Mouse (Mus musculus) intestine, embryonic 14.5 days (tissue): ENCODE results near the gene Vrk3. TPM values are rescaled to one million over a fixed set of nuclear protein-coding genes. Genes with fewer than 3 reads are reported as not detected.
A peak's percentile ranks its signal among the peaks of the same experiment; 100 is the strongest.
"Not testable (repeated sequence)": the region's sequence is repeated elsewhere in the genome, so short reads cannot be mapped to it uniquely, and the experiment has no call there.

Source experiments
- ATAC-seq: fragments of 200-750 bp; cut with Nextera tagmentation; replicated peaks from 2 replicates; pipeline ENCODE4 v1.8.0; 2017; ENCODE audit warnings: low read depth, moderate number of reproducible peaks, moderate TSS enrichment, moderate library complexity; ENCODE audit not compliant: low FRiP score, low TSS enrichment
- DNase-seq: peaks from one replicate; pipeline ENCODE4 v3.0.0-alpha.2; 2018; ENCODE audit warnings: low spot score
- H3K27ac ChIP-seq: fragments of 300-500 bp; sonication (generic); 2 replicates; pipeline ENCODE4 v1.5.1; 2014; ENCODE audit warnings: low read depth, mild to moderate bottlenecking, control low read depth
- H3K27me3 ChIP-seq: fragments of 300-500 bp; sonication (generic); replicated peaks from 2 replicates; pipeline ENCODE4 v1.6.1; 2014; ENCODE audit warnings: low read length, control low read depth; ENCODE audit not compliant: control insufficient read depth, insufficient read depth
- H3K36me3 ChIP-seq: fragments of 300-500 bp; sonication (generic); 2 replicates; pipeline ENCODE4 v1.6.1; 2014; ENCODE audit warnings: low read length, control low read depth; ENCODE audit not compliant: control insufficient read depth, insufficient read depth
- H3K4me1 ChIP-seq: fragments of 300-500 bp; sonication (generic); replicated peaks from 2 replicates; pipeline ENCODE4 v1.6.1; 2014; ENCODE audit warnings: low read length, control low read depth, mixed read lengths; ENCODE audit not compliant: control insufficient read depth, insufficient read depth
- H3K4me2 ChIP-seq: fragments of 300-500 bp; sonication (generic); 2 replicates; pipeline ENCODE4 v1.6.1; 2014; ENCODE audit warnings: low read length
- H3K4me3 ChIP-seq: fragments of 300-500 bp; sonication (generic); 2 replicates; pipeline ENCODE4 v1.5.1; 2014; ENCODE audit warnings: low read depth, low read length, control low read depth, mixed read lengths
- H3K9ac ChIP-seq: fragments of 300-500 bp; sonication (generic); 2 replicates; pipeline ENCODE4 v1.6.1; 2014; ENCODE audit warnings: mild to moderate bottlenecking, low read length
- H3K9me3 ChIP-seq: fragments of 300-500 bp; sonication (generic); 2 replicates; pipeline ENCODE4 v1.6.1; 2016; ENCODE audit warnings: low read length, control low read depth; ENCODE audit not compliant: control insufficient read depth
- WGBS: fragments of 180-500 bp; shearing (Covaris S2); extraction: QIAGEN DNeasy Blood & Tissue Kit; methylation state at CpG from one replicate; pipeline ENCODE4 v1.1.7; 2014; 5-methylcytosine and 5-hydroxymethylcytosine counted together
- polyA plus RNA-seq: library from polyadenylated mRNA; unstranded; fragments of >200 nt; fragmentation: Nextera tagmentation; extraction: Ambion mirVana; gene quantifications from 2 replicates; pipeline ENCODE4 v1.2.1, GENCODE M21; 2014

The Vrk3 gene
- polyA plus RNA-seq, 1 experiment from 2014 or later = 38.0 TPM

DNA sequence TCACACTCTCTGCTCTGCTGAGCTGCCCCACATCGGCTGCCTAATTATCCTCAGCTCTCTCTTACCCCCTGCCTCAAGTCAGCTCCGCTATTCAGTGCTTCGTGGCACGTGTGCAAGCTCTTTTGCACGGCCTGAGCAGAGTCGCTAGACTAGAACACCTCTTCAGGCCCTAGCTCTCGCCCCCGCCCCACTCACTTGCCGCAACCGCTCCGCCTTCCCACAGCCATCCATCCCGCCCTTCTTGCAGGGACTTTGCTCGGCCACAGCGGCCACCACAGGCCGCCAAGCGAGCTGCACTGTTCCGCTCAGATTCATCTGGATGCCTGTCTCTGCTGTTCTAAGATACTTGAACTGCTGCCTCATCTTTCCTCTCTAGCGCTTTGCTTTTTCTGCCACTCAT, 3.1 kb upstream of the Vrk3 start:
- Histone ChIP-seq H3K27me3 (no peaks in the 10 kb centered on the region), H3K27ac (no peak overlapping the region), H3K4me2 (peak overlapping the region; percentile 73), H3K4me3 (peak overlapping the region; percentile 38), H3K36me3 (no peaks in the 10 kb centered on the region), H3K9ac (peak overlapping the region; percentile 35), H3K9me3 (no peaks in the 10 kb centered on the region), H3K4me1 (peaks cover 12% of the 10 kb centered on the region)
- under 1% methylated on average over 18 of the region's 18 CpGs for WGBS
- DNase-seq (peak; percentile 85), ATAC-seq (peak; percentile 20; the same call in 1 of the 2 replicates)

DNA sequence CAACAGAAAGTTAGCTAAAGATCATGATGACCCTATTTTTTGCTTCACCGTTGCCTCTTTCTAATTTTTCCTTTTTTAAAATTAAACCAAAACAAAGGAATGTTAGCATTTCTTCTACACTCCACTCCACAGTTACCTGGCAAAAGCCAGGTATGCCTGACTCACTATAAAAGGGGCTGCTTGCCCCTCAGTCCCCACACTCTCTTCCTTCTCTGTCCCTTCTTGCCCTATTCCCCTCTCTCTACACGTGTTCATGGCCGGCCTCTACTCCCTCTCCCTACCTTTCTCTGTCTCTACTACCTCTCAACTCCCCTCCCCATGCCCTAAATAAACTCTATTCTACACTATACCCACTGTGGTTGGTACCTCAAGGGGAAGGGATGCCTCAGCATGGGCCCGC, 1.1 kb upstream of the Vrk3 start:
- Histone ChIP-seq H3K27ac (no peak overlapping the region), H3K27me3 (no peaks in the 10 kb centered on the region), H3K9ac (no peak overlapping the region; the same call in 1 of the 2 replicates), H3K4me3 (peak overlapping the region; percentile 58), H3K4me2 (peak overlapping the region; percentile 69), H3K9me3 (no peaks in the 10 kb centered on the region), H3K36me3 (peaks cover 2% of the 10 kb centered on the region), H3K4me1 (peaks cover 12% of the 10 kb centered on the region)
- ATAC-seq (no peak), DNase-seq (no peak)
- 70% methylated on average over 4 of the region's 4 CpGs for WGBS

DNA sequence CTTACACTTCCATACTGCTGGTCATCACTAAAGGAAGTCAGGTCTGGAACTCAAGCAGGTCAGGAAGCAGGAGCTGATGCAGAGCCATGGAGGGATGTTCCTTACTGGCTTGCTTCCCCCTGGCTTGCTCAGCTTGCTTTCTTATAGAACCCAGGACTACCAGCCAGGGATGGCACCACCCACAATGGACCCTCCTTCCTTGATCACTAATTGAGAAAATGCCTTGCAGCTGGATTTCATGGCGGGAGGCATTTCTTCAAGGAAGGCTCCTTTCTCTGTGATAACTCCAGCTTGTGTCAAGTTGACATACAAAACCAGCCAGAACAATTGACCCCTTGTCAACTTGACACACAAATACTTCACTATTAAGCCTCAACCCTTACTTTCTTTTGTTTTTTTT, 2.7 kb downstream of the Vrk3 start, which contains the start of gene Zfp473:
TSS of gene Zfp473 (minus strand) at position 101 of the 400 bp plus-strand sequence.
- H3K4me2 ChIP-seq, H3K27me3 ChIP-seq, ATAC-seq, H3K9me3 ChIP-seq, DNase-seq, H3K27ac ChIP-seq, H3K9ac ChIP-seq, H3K4me3 ChIP-seq: not testable (repeated sequence)
- Histone ChIP-seq H3K4me1 (peaks cover 12% of the 10 kb centered on the region), H3K36me3 (peaks cover 37% of the 10 kb centered on the region)
- 86% methylated on average over 1 of the region's 1 CpGs for WGBS

DNA sequence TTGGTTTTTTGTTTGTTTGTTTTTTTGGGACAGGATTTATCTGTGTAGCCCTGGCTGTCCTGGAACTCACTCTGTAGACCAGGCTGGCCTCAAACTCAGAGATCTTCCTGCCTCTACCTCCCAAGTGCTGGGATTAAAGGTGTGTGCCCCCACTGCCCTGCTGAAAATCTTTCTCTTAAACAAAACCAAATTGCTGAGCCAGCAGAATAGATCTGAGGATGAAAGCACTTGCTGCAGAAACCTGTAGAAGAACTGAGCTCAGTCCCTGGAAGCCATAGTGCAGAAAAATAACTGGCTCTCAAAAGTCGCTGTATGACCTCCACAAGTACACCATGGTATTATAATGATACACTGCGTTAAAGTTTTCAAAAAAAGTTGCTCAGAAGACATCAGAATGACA, 9.0 kb downstream of the Vrk3 start:
- Histone ChIP-seq H3K27me3 (no peaks in the 10 kb centered on the region), H3K4me1 (no peaks in the 10 kb centered on the region), H3K4me3 (no peak overlapping the region), H3K4me2 (no peak overlapping the region), H3K27ac (no peak overlapping the region), H3K9ac (no peak overlapping the region), H3K9me3 (no peaks in the 10 kb centered on the region), H3K36me3 (peaks cover 88% of the 10 kb centered on the region)
- DNase-seq (no peak), ATAC-seq (no peak)
- WGBS = 82% methylated on average over 2 of the region's 2 CpGs

GRCm38 (mm10) chr7:44760366-44760765, 12.2 kb downstream of the Vrk3 start:
- no peak overlapping the region for H3K4me3 ChIP-seq
- H3K9me3 ChIP-seq = no peaks in the 10 kb centered on the region
- no peak overlapping the region for H3K27ac ChIP-seq
- no peak overlapping the region for H3K4me2 ChIP-seq
- no peak for ATAC-seq
- peaks cover 79% of the 10 kb centered on the region for H3K36me3 ChIP-seq
- no peak for DNase-seq
- no peaks in the 10 kb centered on the region for H3K27me3 ChIP-seq
- H3K4me1 ChIP-seq = no peaks in the 10 kb centered on the region
- H3K9ac ChIP-seq = no peak overlapping the region

GRCm38 (mm10) chr7:44768129-44768528, 19.9 kb downstream of the Vrk3 start:
- Histone ChIP-seq H3K4me2 (no peak overlapping the region), H3K27me3 (no peaks in the 10 kb centered on the region), H3K4me3 (no peak overlapping the region), H3K27ac (no peak overlapping the region), H3K4me1 (no peaks in the 10 kb centered on the region), H3K9me3 (no peaks in the 10 kb centered on the region), H3K36me3 (peaks cover 74% of the 10 kb centered on the region), H3K9ac (no peak overlapping the region)
- WGBS = 89% methylated on average over 5 of the region's 5 CpGs
- no peak for DNase-seq
- ATAC-seq = no peak

DNA sequence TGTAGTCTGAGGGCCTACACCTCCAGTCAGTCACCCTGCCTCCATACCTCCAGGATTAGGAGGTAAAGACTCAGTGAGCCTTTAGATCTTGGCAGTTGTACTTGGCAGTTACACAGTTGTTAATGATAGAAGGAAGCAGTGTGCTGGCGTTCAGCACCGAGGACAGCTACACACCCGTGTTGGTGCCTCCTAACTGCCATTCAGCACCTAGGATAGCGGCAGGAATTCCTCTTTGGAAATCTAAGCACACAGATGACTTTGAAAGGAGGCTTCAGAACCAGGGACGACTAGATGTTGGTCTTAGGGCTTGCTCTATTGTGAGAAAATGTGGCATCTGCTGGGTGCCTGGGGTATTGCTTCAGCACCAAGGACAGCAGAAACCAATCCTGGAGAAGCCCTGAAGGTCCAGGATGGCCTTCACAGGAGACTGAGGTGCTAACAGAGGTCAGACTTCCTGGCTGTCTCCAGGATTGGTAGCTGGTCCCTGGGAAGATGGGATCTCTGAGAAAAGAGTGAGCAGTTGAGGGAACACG, 21.9 kb downstream of the Vrk3 start:
- H3K4me1 ChIP-seq = no peaks in the 10 kb centered on the region
- ATAC-seq = no peak
- 15% methylated on average over 6 of the region's 6 CpGs for WGBS
- no peaks in the 10 kb centered on the region for H3K9me3 ChIP-seq
- H3K4me3 ChIP-seq = no peak overlapping the region
- no peaks in the 10 kb centered on the region for H3K27me3 ChIP-seq
- peaks cover 70% of the 10 kb centered on the region for H3K36me3 ChIP-seq
- no peak overlapping the region for H3K27ac ChIP-seq
- peak; percentile 94 for DNase-seq
- no peak overlapping the region for H3K4me2 ChIP-seq
- H3K9ac ChIP-seq = no peak overlapping the region

DNA sequence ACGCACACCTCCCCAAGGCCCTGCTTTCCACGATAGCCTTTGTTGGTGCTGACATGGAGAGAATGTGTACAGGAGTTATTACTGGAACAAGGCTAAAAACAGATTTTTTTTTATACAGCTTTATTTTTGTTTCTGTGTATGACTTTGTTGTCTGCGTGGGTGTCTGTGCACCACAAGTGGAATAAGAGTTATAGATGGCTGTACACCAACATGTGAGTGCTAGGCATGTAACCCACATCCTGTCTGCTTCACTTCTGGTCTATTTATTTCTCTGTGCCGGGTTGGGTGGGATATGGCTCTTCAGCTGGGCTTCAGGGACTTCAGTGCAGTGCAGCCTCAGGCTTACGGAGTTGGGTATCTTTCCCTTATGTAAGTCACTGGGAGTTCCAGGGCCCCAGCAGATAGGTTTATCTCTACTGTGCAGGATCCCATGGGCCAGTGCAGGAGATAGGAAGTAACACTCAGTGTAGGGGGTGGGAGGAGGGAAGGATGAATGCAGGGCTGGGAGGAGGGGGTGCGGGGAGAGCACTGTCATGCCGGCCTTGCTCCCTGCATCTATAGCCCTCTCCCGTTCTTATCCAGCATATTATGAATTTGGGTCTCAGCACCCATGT, 24.5 kb downstream of the Vrk3 start:
- DNase-seq (no peak), ATAC-seq (no peak)
- H3K9ac ChIP-seq = no peak overlapping the region
- H3K4me2 ChIP-seq = no peak overlapping the region
- no peak overlapping the region for H3K27ac ChIP-seq
- 90% methylated on average over 8 of the region's 8 CpGs for WGBS
- H3K4me1 ChIP-seq = no peaks in the 10 kb centered on the region
- H3K27me3 ChIP-seq = no peaks in the 10 kb centered on the region
- no peaks in the 10 kb centered on the region for H3K9me3 ChIP-seq
- no peak overlapping the region for H3K4me3 ChIP-seq
- peaks cover 55% of the 10 kb centered on the region for H3K36me3 ChIP-seq

GRCm38 (mm10) chr7:44776849-44777498, 28.8 kb downstream of the Vrk3 start:
- DNase-seq (no peak), ATAC-seq (no peak)
- no peaks in the 10 kb centered on the region for H3K4me1 ChIP-seq
- no peak overlapping the region for H3K27ac ChIP-seq
- H3K4me3 ChIP-seq = no peak overlapping the region
- H3K9ac ChIP-seq = no peak overlapping the region
- H3K4me2 ChIP-seq = no peak overlapping the region
- peaks cover 31% of the 10 kb centered on the region for H3K36me3 ChIP-seq
- 90% methylated on average over 9 of the region's 9 CpGs for WGBS
- no peaks in the 10 kb centered on the region for H3K27me3 ChIP-seq
- H3K9me3 ChIP-seq = no peaks in the 10 kb centered on the region
